In genomic region chr5:111409412-111410044, GRCm38 (mm10) we compare ENCODE assay signal across 8 mouse cellular contexts. TPM values are rescaled to one million over a fixed set of nuclear protein-coding genes. Genes with fewer than 3 reads are reported as not detected.
A peak's percentile ranks its signal among the peaks of the same experiment; 100 is the strongest.
DNase-seq lines count a peak whose midpoint lies in the region; ATAC-seq and TF ChIP-seq lines count a peak whose summit lies in the region.

No protein-coding gene starts in this region.

- no peaks in the 10 kb centered on the region for H3K36me3 ChIP-seq in hindbrain, postnatal 0 days (ENCODE audit: insufficient read depth, low read length)
- H3K36me3 ChIP-seq in hindbrain, embryonic 16.5 days (ENCODE audit: control insufficient read depth, insufficient read depth, low read length), result no peaks in the 10 kb centered on the region
- no peaks in the 10 kb centered on the region for H3K36me3 ChIP-seq in ES-Bruce4 (ENCODE audit: control insufficient read depth, insufficient read depth, low read length, poor library complexity, severe bottlenecking)
- H3K36me3 ChIP-seq in embryonic facial prominence, embryonic 13.5 days, result no peaks in the 10 kb centered on the region
- no peaks in the 10 kb centered on the region for H3K36me3 ChIP-seq in hindbrain, embryonic 14.5 days (replicated peaks; ENCODE audit: control insufficient read depth, insufficient read depth)

- ATAC-seq in hindbrain, postnatal 0 days, result no peak
- ATAC-seq in hindbrain, embryonic 16.5 days, result no peak
- no peak for ATAC-seq in embryonic facial prominence, embryonic 13.5 days (ENCODE audit: insufficient number of reproducible peaks, insufficient read depth, low FRiP score, low TSS enrichment, low read depth)
- ATAC-seq in hindbrain, embryonic 14.5 days (ENCODE audit: low FRiP score), result no peak

- H3K4me2 ChIP-seq in hindbrain, postnatal 0 days (ENCODE audit: low read depth, low read length), result no peak overlapping the region
- no peak overlapping the region for H3K4me2 ChIP-seq in hindbrain, embryonic 16.5 days (ENCODE audit: low read length)
- H3K4me2 ChIP-seq in embryonic facial prominence, embryonic 13.5 days, result peak overlapping the region; percentile 50; the same call in 1 of the 2 replicates
- no peak overlapping the region for H3K4me2 ChIP-seq in hindbrain, embryonic 14.5 days (replicated peaks)

- no peak for DNase-seq in hindbrain, postnatal 0 days (ENCODE audit: low spot score)
- DNase-seq in lung, adult 18-20 months, result peak; percentile 48 to 59
- DNase-seq in natural killer cell, adult 2 months (ENCODE audit: low spot score in 2 of 2), result no peak
- DNase-seq in hindbrain, embryonic 14.5 days (ENCODE audit: low spot score), result no peak
- no peak for DNase-seq in gastrocnemius, postnatal 4 days (ENCODE audit: low spot score in 2 of 2)

- 25% methylated on average over 1 of the region's 1 CpGs for WGBS in hindbrain, postnatal 0 days
- 19% methylated on average over 1 of the region's 1 CpGs for WGBS in hindbrain, embryonic 16.5 days
- 38% methylated on average over 1 of the region's 1 CpGs for WGBS in embryonic facial prominence, embryonic 13.5 days
- 39% methylated on average over 1 of the region's 1 CpGs for WGBS in hindbrain, embryonic 14.5 days

- no peak for TF ChIP-seq EP300 in ES-Bruce4 (IDR thresholded peaks at IDR 0.05; ENCODE audit: insufficient read depth, low read depth, low read length)

- TF ChIP-seq POLR2A in ES-Bruce4 (IDR thresholded peaks at IDR 0.05; ENCODE audit: insufficient read depth, low read length), result no peak

- H3K4me3 ChIP-seq in hindbrain, postnatal 0 days (ENCODE audit: low read length), result no peak overlapping the region
- no peak overlapping the region for H3K4me3 ChIP-seq in hindbrain, embryonic 16.5 days (ENCODE audit: low read length)
- H3K4me3 ChIP-seq in ES-Bruce4 (ENCODE audit: low read depth, low read length), result no peak overlapping the region
- H3K4me3 ChIP-seq in embryonic facial prominence, embryonic 13.5 days, result no peak overlapping the region
- no peak overlapping the region for H3K4me3 ChIP-seq in hindbrain, embryonic 14.5 days (replicated peaks; ENCODE audit: low read length)

- no peaks in the 10 kb centered on the region for H3K9me3 ChIP-seq in hindbrain, postnatal 0 days (ENCODE audit: low read length)
- H3K9me3 ChIP-seq in hindbrain, embryonic 16.5 days (ENCODE audit: control insufficient read depth, low read length), result no peaks in the 10 kb centered on the region
- H3K9me3 ChIP-seq in ES-Bruce4 (replicated peaks; ENCODE audit: control insufficient read depth, insufficient read depth, low read length, poor library complexity, severe bottlenecking), result no peaks in the 10 kb centered on the region
- H3K9me3 ChIP-seq in embryonic facial prominence, embryonic 13.5 days, result no peaks in the 10 kb centered on the region
- no peaks in the 10 kb centered on the region for H3K9me3 ChIP-seq in hindbrain, embryonic 14.5 days (ENCODE audit: control insufficient read depth, low read length)

- 0 out of 2 replicates have a peak, but pooled peaks cover 3% of the 10 kb centered on the region for H3K27me3 ChIP-seq in hindbrain, postnatal 0 days (ENCODE audit: insufficient read depth, low read length)
- H3K27me3 ChIP-seq in hindbrain, embryonic 16.5 days (replicated peaks; ENCODE audit: control insufficient read depth, insufficient read depth, low read length), result no peaks in the 10 kb centered on the region
- no peaks in the 10 kb centered on the region for H3K27me3 ChIP-seq in ES-Bruce4 (ENCODE audit: control insufficient read depth, insufficient read depth, low read length, poor library complexity, severe bottlenecking)
- H3K27me3 ChIP-seq in embryonic facial prominence, embryonic 13.5 days, result 0 out of 2 replicates have a peak, but pooled peaks cover 4% of the 10 kb centered on the region
- H3K27me3 ChIP-seq in hindbrain, embryonic 14.5 days (ENCODE audit: control insufficient read depth, insufficient read depth, low read length), result no peaks in the 10 kb centered on the region; the same call in 1 of the 2 replicates

- H3K27ac ChIP-seq in hindbrain, postnatal 0 days, result no peak overlapping the region
- no peak overlapping the region for H3K27ac ChIP-seq in hindbrain, embryonic 16.5 days (ENCODE audit: low read depth, low read length)
- no peak overlapping the region for H3K27ac ChIP-seq in ES-Bruce4 (ENCODE audit: insufficient read depth, low read length)
- peak overlapping the region; percentile 91 for H3K27ac ChIP-seq in embryonic facial prominence, embryonic 13.5 days
- H3K27ac ChIP-seq in hindbrain, embryonic 14.5 days, result no peak overlapping the region

- no peaks in the 10 kb centered on the region for H3K4me1 ChIP-seq in hindbrain, postnatal 0 days (ENCODE audit: insufficient read depth, low read length)
- H3K4me1 ChIP-seq in hindbrain, embryonic 16.5 days (ENCODE audit: control insufficient read depth, insufficient read depth, low read depth, low read length), result peaks cover 10% of the 10 kb centered on the region
- no peaks in the 10 kb centered on the region for H3K4me1 ChIP-seq in ES-Bruce4 (ENCODE audit: control insufficient read depth, insufficient read depth, low read length)
- peaks cover 38% of the 10 kb centered on the region for H3K4me1 ChIP-seq in embryonic facial prominence, embryonic 13.5 days
- H3K4me1 ChIP-seq in hindbrain, embryonic 14.5 days (replicated peaks; ENCODE audit: control insufficient read depth, insufficient read depth, low read length), result peaks cover 24% of the 10 kb centered on the region

- peak; percentile 60 for TF ChIP-seq CTCF in hindbrain, postnatal 0 days (IDR thresholded peaks at IDR 0.05; ENCODE audit: low read depth)
- TF ChIP-seq CTCF in ES-Bruce4 (IDR thresholded peaks at IDR 0.05; ENCODE audit: low read depth, low read length), result peak; percentile 59

- no peak overlapping the region for H3K9ac ChIP-seq in hindbrain, postnatal 0 days (replicated peaks; ENCODE audit: low read length)
- H3K9ac ChIP-seq in hindbrain, embryonic 16.5 days (ENCODE audit: low read depth, low read length), result no peak overlapping the region
- H3K9ac ChIP-seq in ES-Bruce4 (ENCODE audit: low read depth, poor library complexity, severe bottlenecking), result no peak overlapping the region
- 0 out of 2 replicates have a peak overlapping the region, but pooled peaks have one; percentile 53 for H3K9ac ChIP-seq in embryonic facial prominence, embryonic 13.5 days
- H3K9ac ChIP-seq in hindbrain, embryonic 14.5 days, result no peak overlapping the region

RNA-seq across cellular contexts. Expression of gene Mn1, which starts 7.6 kb away (rescaled TPM):
- 71.5 and 87.2 TPM in 2 replicates for total RNA-seq in hindbrain, postnatal 0 days (2014; rRNA removed)
- polyA plus RNA-seq in hindbrain, postnatal 0 days (2015; fragmentation: Nextera tagmentation; extraction: Ambion mirVana), result 27.0 and 32.9 TPM in 2 replicates
- polyA plus RNA-seq in hindbrain, embryonic 16.5 days (2015; fragmentation: Nextera tagmentation; extraction: Ambion mirVana), result 22.3 and 35.8 TPM in 2 replicates
- 1.9 and 3.2 TPM in 2 replicates for polyA plus RNA-seq in ES-Bruce4 (2011; ENCODE audit: insufficient read depth, insufficient read length, low read depth, missing spikeins)
- polyA plus RNA-seq in embryonic facial prominence, embryonic 13.5 days (2015; fragmentation: Nextera tagmentation; extraction: Ambion mirVana), result 46.6 and 51.3 TPM in 2 replicates
- 27.8 and 28.6 TPM in 2 replicates for polyA plus RNA-seq in hindbrain, embryonic 14.5 days (2014; fragmentation: Nextera tagmentation; extraction: Ambion mirVana)
- total RNA-seq in gastrocnemius, postnatal 4 days (2021), result 10 to 100 TPM; 24.4 to 27.4 TPM

Comparison
In these comparisons a context has a peak if more than half of its experiments do, and no peak if none do; other contexts are left out.
1. DNase-seq: peak in lung, adult 18-20 months (2 of 2); none in hindbrain, postnatal 0 days (single experiment), natural killer cell, adult 2 months (0 of 2), hindbrain, embryonic 14.5 days (single experiment) and gastrocnemius, postnatal 4 days (0 of 2).